In the genomic region with DNA sequence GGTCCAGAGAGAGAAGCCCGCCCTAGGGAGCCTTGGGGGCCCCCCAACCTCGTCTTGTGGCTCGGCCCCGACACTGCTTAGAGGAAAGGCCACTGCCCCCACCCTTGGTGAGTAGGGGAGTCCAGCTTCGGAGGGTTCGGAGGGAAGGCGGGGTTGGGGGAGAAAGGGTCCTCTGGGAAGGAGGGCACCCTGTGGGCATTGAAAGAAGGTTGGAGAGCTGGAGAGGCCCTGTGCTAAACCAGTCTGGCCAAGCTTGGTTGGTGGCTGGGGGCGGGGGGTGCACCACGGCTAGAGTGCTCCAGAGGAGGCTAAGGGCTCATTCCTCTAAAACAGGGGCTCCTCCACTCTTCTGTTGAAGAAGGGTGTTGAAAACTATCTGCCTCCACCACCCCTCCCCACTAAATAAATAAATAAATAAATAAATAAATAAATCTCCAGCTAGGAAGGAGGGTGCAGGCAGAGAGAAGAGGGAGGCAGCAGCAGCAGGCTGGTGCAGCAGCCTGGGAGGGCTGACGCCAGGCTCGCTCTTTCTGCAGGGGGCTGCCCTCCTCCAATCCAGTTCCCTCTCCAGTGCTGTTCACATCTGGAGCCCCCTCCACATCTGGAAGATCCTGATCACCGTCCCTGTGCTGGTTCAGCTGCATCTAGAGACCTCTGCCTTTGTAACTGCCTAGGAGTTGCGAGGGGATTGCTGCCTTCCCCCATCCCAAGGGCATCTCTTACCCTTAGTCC, we compare ENCODE assay signal across 8 mouse cellular contexts. TPM values are rescaled to one million over a fixed set of nuclear protein-coding genes. Genes with fewer than 3 reads are reported as not detected.
DNase-seq lines count a peak whose midpoint lies in the region; ATAC-seq and TF ChIP-seq lines count a peak whose summit lies in the region.

No protein-coding gene starts in this region.

- peak overlapping the region; percentile 81 for H3K9ac ChIP-seq in hindbrain, embryonic 16.5 days (ENCODE audit: low read depth, low read length)
- H3K9ac ChIP-seq in neural tube, embryonic 11.5 days (ENCODE audit: low read length), result peak overlapping the region; percentile 80

- no peak for TF ChIP-seq POLR2A in cerebellum, adult 2 months (IDR thresholded peaks at IDR 0.05; ENCODE audit: borderline replicate concordance, insufficient read depth, low read length)

- DNase-seq in cerebellum, adult 2 months, result peak; percentile 37 to 62
- no peak for DNase-seq in cerebellum, postnatal 36 days
- peak; percentile 54 to 57 for DNase-seq in right cerebral cortex, postnatal 10 days (ENCODE audit: low spot score in 2 of 2)
- DNase-seq in right cerebral cortex, adult 2 months (ENCODE audit: low spot score in 2 of 2), result no peak
- DNase-seq in neural tube, embryonic 11.5 days (ENCODE audit: low spot score), result peak; percentile 38
- DNase-seq in spleen, postnatal 10 days (ENCODE audit: low spot score in 2 of 2), result no peak
- no peak for DNase-seq in left cerebral cortex, postnatal 25 days (ENCODE audit: low spot score in 2 of 2)

- no peaks in the 10 kb centered on the region for H3K9me3 ChIP-seq in hindbrain, embryonic 16.5 days (ENCODE audit: control insufficient read depth, low read length)
- no peaks in the 10 kb centered on the region for H3K9me3 ChIP-seq in neural tube, embryonic 11.5 days (ENCODE audit: control insufficient read depth, low read length)

- H3K4me2 ChIP-seq in hindbrain, embryonic 16.5 days (ENCODE audit: low read length), result peak overlapping the region; percentile 95
- H3K4me2 ChIP-seq in neural tube, embryonic 11.5 days (ENCODE audit: low read depth), result peak overlapping the region; percentile 99

- ATAC-seq in hindbrain, embryonic 16.5 days, result peak; percentile 57
- ATAC-seq in neural tube, embryonic 11.5 days (ENCODE audit: insufficient read depth, low FRiP score, low TSS enrichment), result no peak

- peaks cover 29% of the 10 kb centered on the region for H3K4me1 ChIP-seq in cerebellum, adult 2 months (ENCODE audit: control insufficient read depth, insufficient read depth, low read length)
- peaks cover 25% of the 10 kb centered on the region for H3K4me1 ChIP-seq in hindbrain, embryonic 16.5 days (ENCODE audit: control insufficient read depth, insufficient read depth, low read depth, low read length)
- peaks cover 11% of the 10 kb centered on the region for H3K4me1 ChIP-seq in neural tube, embryonic 11.5 days (ENCODE audit: control insufficient read depth, insufficient read depth, low read length)

- intact Hi-C loops in left cerebral cortex, postnatal 25 days (cut with DNase I), result loop anchor here (2.0 to 5.0 kb wide), 3 partner anchors 46 to 158 kb away; a partner anchor contains a TSS

- H3K27me3 ChIP-seq in cerebellum, adult 2 months (ENCODE audit: control insufficient read depth, insufficient read depth, low read length), result no peaks in the 10 kb centered on the region
- 0 out of 2 replicates have a peak, but pooled peaks cover 2% of the 10 kb centered on the region for H3K27me3 ChIP-seq in hindbrain, embryonic 16.5 days (replicated peaks; ENCODE audit: control insufficient read depth, insufficient read depth, low read length)
- peaks cover 24% of the 10 kb centered on the region for H3K27me3 ChIP-seq in neural tube, embryonic 11.5 days (ENCODE audit: control insufficient read depth, insufficient read depth, low read length)

- 6% methylated on average over 13 of the region's 13 CpGs for WGBS in cerebellum, adult 2 months
- WGBS in hindbrain, embryonic 16.5 days, result 2% methylated on average over 13 of the region's 13 CpGs
- 1% methylated on average over 12 of the region's 13 CpGs for WGBS in neural tube, embryonic 11.5 days

- peak overlapping the region; percentile 74 for H3K4me3 ChIP-seq in cerebellum, adult 2 months (replicated peaks; ENCODE audit: insufficient read depth, low read depth, low read length)
- H3K4me3 ChIP-seq in hindbrain, embryonic 16.5 days (ENCODE audit: low read length), result peak overlapping the region; percentile 81
- peak overlapping the region; percentile 58 for H3K4me3 ChIP-seq in neural tube, embryonic 11.5 days (ENCODE audit: low read depth, low read length)

- no peaks in the 10 kb centered on the region for H3K36me3 ChIP-seq in hindbrain, embryonic 16.5 days (ENCODE audit: control insufficient read depth, insufficient read depth, low read length)
- H3K36me3 ChIP-seq in neural tube, embryonic 11.5 days (ENCODE audit: control insufficient read depth, insufficient read depth, low read length), result no peaks in the 10 kb centered on the region

- TF ChIP-seq CTCF in cerebellum, adult 2 months (IDR thresholded peaks at IDR 0.05; ENCODE audit: borderline replicate concordance, insufficient read depth, low read depth, low read length), result no peak

- peak overlapping the region; percentile 51 for H3K27ac ChIP-seq in cerebellum, adult 2 months (ENCODE audit: insufficient read depth, low read length)
- peak overlapping the region; percentile 83 for H3K27ac ChIP-seq in hindbrain, embryonic 16.5 days (ENCODE audit: low read depth, low read length)
- H3K27ac ChIP-seq in neural tube, embryonic 11.5 days (ENCODE audit: low read depth, low read length), result no peak overlapping the region

RNA-seq across cellular contexts. Expression of a gene that starts 0.9 kb away (rescaled TPM):
- polyA plus RNA-seq in cerebellum, adult 2 months (2012; rRNA removed), result 147 and 149 TPM in 2 replicates
- 8.5 and 9.6 TPM in 2 replicates for polyA plus RNA-seq in hindbrain, embryonic 16.5 days (2015; fragmentation: Nextera tagmentation; extraction: Ambion mirVana)
- 2.6 and 3.5 TPM in 2 replicates for polyA plus RNA-seq in neural tube, embryonic 11.5 days (2014; fragmentation: Nextera tagmentation; extraction: Ambion mirVana)
- 100 to 1,000 TPM; 221 to 222 TPM for total RNA-seq in left cerebral cortex, postnatal 25 days (2021)

Comparison
In these comparisons a context has a peak if more than half of its experiments do, and no peak if none do; other contexts are left out.
1. DNase-seq: peak in cerebellum, adult 2 months (2 of 2), right cerebral cortex, postnatal 10 days (2 of 2) and neural tube, embryonic 11.5 days (single experiment); none in cerebellum, postnatal 36 days (0 of 2), right cerebral cortex, adult 2 months (0 of 2), spleen, postnatal 10 days (0 of 2) and left cerebral cortex, postnatal 25 days (0 of 2).
2. RNA of a gene that starts 0.9 kb away (polyA plus RNA-seq): 147 to 149 TPM in cerebellum, adult 2 months; 8.5 to 9.6 TPM in hindbrain, embryonic 16.5 days and 2.6 to 3.5 TPM in neural tube, embryonic 11.5 days; every median in the first group is over 10 times any median in the second.
3. Peak in every context shown above with its lines, with median percentiles within 50 percentile points of each other: H3K4me3 ChIP-seq.